Mouse (Mus musculus) common myeloid progenitor, adult 5-6 weeks (primary cell): ENCODE data around the gene Fam184b. TPM values are rescaled to one million over a fixed set of nuclear protein-coding genes. Genes with fewer than 3 reads are reported as not detected.
A peak's percentile ranks its signal among the peaks of the same experiment; 100 is the strongest.

Experiments used
- ATAC-seq: replicated peaks from 2 replicates; pipeline ENCODE4 v1.8.0; 2016; ENCODE audit warnings: low read depth, mild to moderate bottlenecking, moderate TSS enrichment, inconsistent platforms; ENCODE audit not compliant: poor library complexity, severe bottlenecking
- total RNA-seq: library from RNA; stranded (forward); fragments of 200-1000, 187-1606 nt; gene quantifications from 2 replicates; pipeline ENCODE4 v1.2.3, GENCODE M21; 2017

The Fam184b gene
- total RNA-seq, 1 experiment from 2014 or later: not detected

GRCm38 (mm10) chr5:45621511-45621910, 17.9 kb downstream of the Fam184b start:
- no peak for ATAC-seq

DNA sequence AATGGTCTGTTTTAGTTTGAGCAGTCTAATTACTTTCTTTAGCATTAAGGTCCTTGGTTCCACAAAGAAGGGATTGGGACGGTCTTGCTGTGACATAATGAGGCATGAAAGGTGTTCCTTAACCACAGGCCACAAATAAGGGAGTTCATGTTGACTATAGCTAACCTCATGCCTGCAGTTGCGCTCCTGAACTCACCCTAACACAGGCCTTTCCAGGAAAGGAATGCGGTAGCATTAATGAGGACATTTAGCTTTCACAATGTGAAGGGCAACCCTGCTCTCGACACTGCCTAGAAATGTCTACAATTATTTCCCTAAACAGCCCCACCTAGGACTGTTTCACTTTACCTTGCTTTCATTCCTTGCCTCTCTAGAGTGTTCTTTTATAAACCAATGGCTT, 40.4 kb downstream of the Fam184b start:
- no peak for ATAC-seq

GRCm38 (mm10) chr5:45595363-45596039, 43.9 kb downstream of the Fam184b start:
- ATAC-seq: no peak

DNA sequence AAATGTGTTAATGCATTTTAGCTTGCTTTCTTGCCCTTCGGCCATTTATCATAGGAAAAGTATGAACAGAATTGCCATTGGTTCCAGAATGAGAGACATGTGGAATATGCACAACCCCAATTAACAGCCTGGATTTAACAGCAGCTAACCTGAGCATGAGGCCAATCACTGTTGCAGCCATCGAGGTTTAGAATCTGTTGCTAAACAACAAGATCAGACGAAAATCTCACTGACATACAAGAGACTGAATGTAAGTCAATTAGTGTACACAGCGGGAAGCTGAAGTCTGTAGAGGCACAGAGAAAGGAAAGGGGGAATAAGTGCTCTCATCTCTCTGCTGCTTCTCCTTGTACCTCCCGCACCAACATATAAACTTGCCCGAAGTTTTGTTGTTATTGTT, 46.1 kb downstream of the Fam184b start:
- no peak for ATAC-seq

GRCm38 (mm10) chr5:45590094-45590493, 49.3 kb downstream of the Fam184b start:
- ATAC-seq: no peak

- ATAC-seq: no peak
Measured at GRCm38 (mm10) chr5:45584601-45585000, 54.8 kb downstream of the Fam184b start.

GRCm38 (mm10) chr5:45580279-45580678, 59.1 kb downstream of the Fam184b start:
- ATAC-seq: 0 out of 2 replicates have a peak, but pooled peaks have one; percentile 50

- no peak for ATAC-seq
Measured at GRCm38 (mm10) chr5:45577376-45577775, 62.0 kb downstream of the Fam184b start.

- no peak for ATAC-seq
Measured at GRCm38 (mm10) chr5:45576716-45577115, 62.7 kb downstream of the Fam184b start.

DNA sequence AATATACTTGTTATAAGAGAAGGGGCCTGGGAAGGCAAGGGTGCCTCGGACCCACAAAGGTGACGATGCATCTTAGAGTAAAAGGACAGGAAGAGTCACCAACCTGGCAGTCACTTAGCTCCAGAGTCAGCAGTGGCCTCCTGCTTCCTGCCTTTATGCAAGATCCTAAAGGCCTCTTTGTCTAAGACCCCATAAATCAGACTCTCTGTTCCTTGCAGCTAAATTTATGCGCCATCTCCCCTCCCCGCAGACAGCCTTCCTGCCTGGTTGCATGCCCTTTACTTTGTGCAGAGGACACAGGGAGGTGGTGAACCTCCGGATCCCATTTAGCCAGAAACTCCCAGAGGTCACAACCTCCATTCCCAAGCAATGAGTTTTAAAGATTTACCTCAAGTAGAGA, 66.6 kb downstream of the Fam184b start:
- ATAC-seq: no peak

DNA sequence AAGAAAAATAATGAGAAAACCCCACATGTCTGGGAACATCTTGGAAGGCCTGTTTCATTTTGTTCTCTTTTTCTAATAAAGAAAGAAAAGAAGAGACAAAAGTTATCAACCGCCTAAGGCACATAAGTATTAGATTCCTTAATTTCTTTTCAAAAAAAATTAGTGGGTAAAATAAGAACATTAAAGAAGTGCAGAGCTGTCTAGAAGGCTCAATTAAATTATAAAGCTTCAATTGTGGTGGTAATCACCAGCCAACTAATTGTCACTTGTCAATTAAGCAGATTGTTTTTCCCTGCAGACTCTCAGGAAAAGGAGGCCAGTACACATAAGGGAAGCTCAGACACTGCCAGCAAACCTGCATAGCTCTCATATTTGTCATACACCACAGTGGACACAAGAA, 73.6 kb downstream of the Fam184b start:
- no peak for ATAC-seq

DNA sequence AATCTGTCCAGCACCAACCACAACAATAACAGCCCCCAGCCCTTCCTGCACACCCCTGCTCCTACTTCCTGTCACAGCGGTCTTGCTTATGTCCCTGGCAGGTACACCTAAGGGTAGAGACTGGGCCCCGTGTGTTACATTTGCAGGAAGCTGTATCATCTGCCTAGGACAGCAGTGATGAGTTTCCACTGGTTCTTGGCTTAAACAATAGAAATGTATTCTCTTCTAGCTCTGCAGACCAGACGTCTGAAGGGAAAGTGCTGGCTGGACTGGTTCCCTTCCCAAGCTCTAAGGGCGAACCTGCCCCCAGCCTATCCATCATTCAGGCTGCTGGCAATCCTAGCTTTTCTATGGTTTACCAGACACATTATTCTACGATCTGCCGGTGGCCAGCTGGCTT, 75.4 kb downstream of the Fam184b start:
- no peak for ATAC-seq

DNA sequence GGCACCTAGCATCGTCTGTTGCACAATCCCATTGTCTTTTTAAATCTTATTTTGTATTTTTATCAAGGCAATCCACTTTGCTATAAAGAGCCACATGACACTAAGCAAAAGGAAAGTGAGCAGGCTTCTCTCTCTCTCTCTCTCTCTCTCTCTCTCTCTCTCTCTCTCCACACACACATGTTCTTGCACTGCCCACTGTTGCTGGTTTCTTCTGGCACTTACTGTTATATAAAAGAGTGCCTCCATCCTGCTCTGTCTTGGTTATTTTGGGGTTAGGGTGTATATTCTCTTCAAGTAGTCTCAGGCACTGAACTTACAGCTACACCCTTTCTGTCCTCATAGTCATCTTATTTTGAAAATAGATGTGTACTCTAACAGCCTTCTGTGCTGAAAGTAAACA, 89.8 kb downstream of the Fam184b start:
- no peak for ATAC-seq

GRCm38 (mm10) chr5:45543374-45543773, 96.0 kb downstream of the Fam184b start:
- ATAC-seq: no peak

DNA sequence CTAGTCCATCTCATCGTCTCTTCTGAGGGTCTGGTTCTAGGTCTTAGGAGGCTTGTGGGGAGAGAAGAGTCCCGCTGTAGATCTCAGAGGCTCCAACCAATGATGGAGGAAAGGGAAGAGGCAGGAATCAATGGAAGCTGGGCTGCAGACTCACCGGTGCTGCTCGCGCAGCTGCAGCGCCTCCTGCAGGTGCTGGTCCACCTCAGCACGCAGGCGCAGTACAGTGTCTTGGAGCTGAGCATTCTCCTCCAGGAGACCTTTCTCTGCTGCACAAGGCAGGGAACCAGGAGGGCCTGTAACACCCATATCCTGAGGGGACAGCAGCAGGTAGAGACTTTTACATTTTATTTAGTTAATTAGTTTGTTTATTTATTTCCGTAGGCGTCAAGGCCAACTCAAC, 99.9 kb downstream of the Fam184b start:
- no peak for ATAC-seq

- ATAC-seq: no peak
Measured at GRCm38 (mm10) chr5:45535177-45535576, 104.2 kb downstream of the Fam184b start.

DNA sequence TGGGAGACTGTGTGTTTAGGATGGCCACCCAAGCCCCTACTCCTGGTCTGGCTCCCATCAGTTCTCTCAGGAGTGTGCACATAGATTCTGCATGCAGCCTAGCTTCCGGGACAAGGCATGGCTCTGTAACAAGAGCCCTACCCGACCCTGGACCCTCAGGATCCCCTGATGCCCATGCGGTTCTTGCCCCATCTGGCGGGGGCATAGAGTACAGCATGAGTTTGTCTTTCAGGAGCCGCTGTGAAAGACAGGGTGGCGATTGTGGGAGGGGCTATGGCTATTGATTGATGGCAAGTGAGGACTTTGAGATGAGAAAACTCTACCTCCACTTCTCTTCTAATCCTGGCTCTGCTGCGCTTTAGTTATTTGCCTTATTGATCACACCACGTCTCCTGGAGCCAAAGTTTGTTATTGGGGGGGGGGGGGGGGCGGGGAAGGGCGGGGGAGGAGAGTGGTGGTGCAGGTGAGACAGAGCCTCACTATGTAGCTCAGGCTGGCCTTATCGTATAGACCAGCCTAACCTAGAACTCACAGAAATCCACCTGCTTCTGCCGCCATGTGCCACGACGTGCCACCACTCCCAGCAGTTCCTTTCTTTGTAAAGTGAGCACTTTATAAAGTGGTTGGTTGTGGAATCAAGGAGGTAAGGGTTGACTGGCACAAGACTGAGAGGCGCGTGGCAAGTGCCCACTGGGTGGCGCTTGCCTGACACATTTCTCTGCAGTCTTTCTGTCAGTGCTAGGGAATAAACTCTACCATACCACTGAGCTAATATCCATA, 104.9 kb downstream of the Fam184b start:
- peak; percentile 94 for ATAC-seq

DNA sequence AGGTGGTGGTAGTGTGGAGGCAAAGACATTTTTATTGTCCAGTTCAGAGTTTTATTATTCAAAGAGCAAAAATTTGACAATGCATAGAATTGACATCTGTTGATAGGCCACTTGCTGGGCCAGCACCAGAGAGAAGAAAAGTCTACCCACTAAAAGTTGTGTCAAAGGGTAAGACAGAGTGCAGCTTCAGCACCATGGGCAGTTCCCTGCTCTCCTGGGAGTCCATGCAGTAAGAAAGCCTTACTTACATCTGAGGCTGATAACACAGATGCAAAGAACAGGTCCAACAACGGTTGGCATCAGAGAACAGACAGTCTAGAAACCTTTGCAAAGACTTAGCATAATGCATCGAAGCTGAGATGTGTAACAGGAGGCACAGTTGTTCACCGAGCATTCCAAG, 109.7 kb downstream of the Fam184b start:
- ATAC-seq: peak; percentile 43; the same call in 1 of the 2 replicates

- 0 out of 2 replicates have a peak, but pooled peaks have one; percentile 39 for ATAC-seq
Measured at GRCm38 (mm10) chr5:45526338-45526737, 113.1 kb downstream of the Fam184b start.

- no peak for ATAC-seq
Measured at GRCm38 (mm10) chr5:45525101-45525500, 114.3 kb downstream of the Fam184b start.

DNA sequence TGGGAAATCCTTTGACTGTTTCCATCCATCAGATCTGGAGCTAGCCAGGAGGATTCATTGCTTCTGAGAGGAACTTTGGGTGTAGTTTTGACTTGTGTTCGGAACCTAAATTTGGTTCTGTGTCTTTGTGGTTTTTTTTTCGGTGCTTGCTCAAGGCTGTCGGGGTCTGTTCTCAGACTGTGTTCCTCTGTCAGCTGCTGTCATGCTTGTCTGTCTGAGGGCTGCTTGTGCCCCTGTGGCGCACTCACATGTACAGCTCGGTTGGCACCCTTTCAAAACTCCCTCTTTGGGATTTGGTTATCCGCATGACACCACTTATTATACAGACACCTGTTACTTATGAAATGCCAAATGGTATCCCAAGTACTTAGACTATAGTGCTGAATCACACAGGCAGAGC, 117.8 kb downstream of the Fam184b start:
- ATAC-seq: no peak

GRCm38 (mm10) chr5:45520809-45521110, 118.7 kb downstream of the Fam184b start:
- ATAC-seq: peak; percentile 37
